Mouse (Mus musculus): ENCODE results near the gene Ctcf.
"Not testable (repeated sequence)": the region's sequence is repeated elsewhere in the genome, so short reads cannot be mapped to it uniquely, and the experiment has no call there.

Ctcf gene

DNA sequence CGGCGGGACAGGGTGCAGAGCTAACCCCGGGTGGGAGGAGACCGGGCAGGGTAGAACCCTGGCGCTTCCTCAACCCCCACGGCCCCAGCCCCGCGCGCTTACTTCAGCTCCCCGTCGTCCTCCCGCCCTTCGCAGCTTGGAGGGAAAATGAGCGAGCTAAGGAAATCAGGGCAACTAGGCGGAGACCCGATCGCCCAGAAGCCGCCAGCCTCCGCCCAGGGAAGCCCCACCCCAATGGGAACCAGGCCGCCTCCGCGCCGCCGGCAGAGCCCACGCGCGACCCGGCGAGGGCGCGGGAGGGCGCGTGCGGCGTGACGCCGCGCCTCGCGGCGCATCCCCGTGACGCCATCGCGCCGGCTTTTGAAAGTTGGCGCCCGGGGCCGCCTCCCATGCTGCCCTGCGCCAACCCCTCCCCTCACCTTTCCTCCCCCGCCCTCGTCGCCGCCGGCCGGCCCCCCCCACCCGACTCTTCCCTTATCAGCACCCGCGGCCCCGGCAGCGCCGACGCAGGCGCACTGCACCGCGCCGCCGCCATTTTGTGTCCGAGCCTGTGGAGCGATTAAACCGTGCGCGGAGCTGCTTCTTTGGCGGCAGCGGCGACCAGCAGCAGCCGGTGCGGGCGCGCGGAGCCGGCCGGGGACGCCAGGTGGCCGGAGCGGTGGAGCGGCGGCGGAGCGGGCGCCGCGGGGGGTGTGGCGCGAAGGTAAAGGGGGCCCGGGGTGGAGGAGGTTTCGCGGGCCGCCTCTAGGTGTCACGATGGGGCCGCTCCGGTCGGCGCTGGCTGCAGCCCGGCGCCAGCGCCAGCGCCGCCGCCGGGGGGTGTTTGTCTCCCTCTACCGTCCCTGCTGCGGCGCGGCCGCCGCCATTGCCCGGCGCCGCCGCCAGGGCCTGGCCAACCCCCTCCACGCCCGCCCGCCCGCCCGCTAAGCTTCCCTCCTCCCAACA is at the start of gene Ctcf:
TSS of gene Ctcf (plus strand) at position 551 of the 945 bp plus-strand sequence.
- DNase-seq, result peak; percentile 96

DNA sequence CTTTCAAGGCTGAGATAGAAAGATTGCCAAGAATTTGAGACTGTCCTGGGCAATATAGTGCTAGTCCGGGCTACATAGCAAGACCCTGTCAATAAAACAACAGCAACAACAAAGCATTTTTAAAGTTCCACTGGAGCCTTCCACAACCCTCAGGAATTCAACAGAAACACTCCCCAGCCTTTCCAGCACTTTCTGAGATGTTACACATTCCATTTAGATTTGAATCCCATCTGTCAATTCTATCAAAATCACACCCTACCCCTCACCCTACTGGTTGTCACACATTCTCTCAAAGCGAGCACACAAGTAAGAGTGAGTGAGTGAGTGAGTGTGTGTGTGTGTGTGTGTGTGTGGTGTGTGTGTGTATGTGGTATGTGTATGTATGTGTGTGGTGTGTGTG is 43.9 kb upstream of the Ctcf start:
- DNase-seq, result no peak

DNA sequence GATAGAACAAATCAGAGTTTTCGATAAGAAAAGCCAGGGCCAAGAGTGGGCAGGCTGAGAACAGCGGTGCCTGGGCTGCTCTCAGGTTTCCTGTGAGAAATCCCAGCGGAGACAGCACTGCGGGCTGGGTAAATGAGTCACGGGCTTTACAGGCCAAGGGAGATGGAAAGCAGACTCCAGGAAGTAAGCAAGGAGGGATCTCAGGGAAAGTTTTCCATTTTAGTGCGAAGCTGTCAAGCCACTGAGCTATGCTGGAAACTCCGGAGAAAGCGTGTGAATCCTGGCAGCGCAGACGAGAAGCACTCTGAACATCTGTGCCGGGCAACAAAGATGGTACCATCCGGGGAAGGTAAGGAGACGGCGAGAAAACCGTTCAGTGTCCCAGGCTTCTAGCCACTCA is 42.5 kb upstream of the Ctcf start:
- DNase-seq, result no peak

DNA sequence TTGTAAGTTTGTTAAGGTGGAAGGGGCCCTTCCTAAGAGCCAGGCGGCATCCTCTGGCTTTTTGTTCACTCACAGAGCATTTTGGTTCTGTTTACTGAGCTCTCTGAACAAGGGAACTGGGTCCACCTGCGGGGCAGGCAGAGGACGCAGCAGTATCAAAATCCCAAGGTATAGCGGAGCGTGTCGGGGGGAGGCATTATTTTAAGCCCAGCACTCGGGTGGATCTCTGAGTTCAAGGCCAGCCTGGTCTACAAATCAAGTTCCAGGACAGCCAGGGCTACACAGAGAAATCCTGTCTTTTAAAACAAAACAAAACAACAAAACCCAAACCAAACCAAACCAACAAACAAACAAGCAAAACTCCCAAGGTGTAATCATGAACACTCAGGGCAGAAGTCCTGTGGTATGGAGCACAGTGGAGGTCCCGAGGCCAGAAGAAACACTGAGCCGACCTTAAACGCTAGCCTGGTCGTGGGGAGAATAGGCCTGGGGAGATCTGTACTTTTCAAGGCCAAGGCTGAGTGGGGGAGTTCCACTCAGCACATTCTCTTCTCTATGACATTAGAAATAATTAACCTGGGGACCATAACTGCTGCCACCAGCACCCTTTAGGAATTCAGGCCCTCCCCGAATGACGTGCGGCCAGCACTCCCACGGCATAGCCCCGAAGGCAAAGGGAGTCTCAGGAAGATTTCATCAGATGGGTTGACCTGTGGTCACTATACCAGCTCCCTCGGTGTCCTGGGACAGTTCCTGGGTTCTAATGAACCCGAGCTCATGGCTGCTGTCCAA is 41.7 kb upstream of the Ctcf start:
- no peak for DNase-seq

DNA sequence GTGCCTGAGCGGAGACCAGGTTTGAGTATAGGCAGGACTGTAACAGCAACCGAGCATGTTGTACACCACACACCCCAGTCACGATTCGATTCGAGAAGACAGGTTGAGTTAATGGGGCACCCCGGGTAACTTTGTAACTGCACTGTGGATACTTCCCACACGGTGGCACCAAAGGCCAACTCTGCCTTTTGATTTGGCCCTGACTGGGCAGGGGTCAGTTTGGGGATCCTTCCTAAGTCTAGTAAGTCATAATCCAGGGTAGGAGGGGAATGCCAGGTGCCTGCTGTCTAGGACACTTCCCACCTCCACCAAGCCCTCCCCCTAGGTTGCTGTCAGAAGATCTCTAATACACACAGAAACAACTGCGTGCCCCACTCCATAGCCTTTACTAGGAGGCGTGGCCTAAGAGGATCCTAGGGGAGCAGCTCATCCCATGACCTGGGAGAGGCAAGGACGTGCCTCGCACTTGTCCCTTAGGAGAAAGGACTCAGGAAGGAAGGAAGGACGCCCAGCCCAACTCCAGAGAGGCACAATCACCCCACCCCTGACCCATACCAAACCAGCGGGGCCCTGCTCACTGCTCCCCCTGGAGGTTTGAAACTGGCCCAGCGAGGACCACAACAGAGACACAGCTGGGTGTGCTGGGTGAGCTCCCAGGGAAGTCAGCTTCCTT is 39.9 kb upstream of the Ctcf start:
- DNase-seq, result peak; percentile 88

DNA sequence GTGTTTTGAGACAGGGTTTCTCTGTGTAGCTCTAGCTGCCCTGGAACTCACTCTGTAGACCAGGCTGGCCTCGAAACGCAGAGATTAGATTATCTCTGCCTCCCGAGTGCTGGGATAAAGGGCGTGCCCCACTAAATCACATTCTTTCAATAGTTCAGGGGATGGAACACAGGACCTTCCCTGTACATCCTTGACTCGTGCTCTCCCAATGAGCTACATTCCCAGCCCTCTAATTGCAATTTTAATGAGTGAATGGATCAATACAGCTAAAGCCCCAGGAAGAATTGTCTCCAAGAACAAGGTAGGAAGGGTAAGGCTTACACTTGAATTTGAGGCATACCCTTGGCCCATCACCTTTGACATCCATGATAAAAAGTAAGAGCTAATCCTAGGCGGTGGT is 37.6 kb upstream of the Ctcf start:
- no peak for DNase-seq

DNA sequence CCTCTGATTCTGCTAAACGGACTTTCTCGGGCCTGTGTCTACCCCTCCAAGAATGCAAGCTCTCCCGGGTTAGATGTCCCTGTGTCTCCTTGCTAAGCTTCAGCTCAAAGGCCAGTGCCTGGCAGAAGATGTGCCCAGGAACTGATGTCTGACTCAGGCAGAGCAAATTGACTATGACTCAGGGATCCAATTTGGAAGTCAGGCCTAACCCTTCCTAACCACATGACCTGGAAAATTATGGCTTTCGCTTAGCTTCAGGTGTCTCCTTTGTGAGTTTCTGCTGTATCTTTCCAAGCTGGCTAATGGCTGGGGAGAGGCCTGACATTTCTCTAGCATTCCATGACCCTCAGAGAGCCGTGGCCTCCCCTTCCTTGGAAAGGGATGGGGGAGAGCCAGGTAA is 35.1 kb upstream of the Ctcf start:
- no peak for DNase-seq

DNA sequence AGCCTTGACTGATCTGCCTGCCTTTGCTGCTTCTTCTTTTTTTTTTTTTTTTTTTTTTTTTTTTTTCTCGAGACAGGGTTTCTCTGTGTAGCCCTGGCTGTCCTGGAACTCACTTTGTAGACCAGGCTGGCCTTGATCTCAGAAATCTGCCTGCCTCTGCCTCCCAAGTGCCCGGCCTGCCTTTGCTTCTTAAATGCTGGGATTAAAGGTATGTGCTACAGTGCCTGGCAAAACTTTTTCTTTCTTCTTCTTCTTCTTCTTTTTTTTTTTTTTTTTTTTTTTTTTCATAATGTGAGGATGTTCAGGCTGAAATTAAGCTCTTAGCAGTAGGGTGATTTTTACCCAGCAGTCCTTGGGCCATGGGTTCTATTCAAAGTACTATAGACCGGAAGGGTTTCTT is 33.8 kb upstream of the Ctcf start:
- DNase-seq, result not testable (repeated sequence)

DNA sequence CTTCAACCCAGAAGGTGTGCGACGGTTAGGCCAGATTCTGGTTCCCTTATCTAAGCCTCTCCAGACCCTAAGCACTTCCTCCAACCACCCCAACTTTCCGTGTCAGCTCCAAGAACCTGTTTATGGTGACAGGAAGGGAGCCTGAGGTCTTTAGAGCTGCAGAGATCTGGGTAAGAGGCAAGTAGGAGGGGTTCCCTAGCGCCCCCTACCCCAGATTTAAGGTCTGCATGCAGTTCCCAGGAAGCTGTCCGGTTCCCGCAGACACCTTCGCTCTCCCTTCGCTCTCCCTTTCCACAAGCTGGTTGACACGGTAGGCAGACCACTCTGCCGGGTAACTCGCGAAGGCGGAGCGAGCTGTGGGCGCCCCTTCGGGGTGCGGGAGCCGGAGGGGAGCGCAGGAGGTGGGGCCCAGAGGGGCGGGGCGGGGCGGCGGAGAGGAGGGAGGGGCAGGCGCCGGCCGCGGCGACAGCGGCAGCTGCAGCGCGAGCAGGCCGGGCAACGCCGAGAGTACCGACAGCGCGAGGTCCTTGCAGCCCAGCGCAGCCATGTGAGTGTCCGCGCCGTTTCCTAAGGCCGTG is 31.5 kb upstream of the Ctcf start, which contains the start of gene Ripor1:
TSS of gene Ripor1 (plus strand) at position 452 of the 578 bp plus-strand sequence.
- peak; percentile 93 for DNase-seq

DNA sequence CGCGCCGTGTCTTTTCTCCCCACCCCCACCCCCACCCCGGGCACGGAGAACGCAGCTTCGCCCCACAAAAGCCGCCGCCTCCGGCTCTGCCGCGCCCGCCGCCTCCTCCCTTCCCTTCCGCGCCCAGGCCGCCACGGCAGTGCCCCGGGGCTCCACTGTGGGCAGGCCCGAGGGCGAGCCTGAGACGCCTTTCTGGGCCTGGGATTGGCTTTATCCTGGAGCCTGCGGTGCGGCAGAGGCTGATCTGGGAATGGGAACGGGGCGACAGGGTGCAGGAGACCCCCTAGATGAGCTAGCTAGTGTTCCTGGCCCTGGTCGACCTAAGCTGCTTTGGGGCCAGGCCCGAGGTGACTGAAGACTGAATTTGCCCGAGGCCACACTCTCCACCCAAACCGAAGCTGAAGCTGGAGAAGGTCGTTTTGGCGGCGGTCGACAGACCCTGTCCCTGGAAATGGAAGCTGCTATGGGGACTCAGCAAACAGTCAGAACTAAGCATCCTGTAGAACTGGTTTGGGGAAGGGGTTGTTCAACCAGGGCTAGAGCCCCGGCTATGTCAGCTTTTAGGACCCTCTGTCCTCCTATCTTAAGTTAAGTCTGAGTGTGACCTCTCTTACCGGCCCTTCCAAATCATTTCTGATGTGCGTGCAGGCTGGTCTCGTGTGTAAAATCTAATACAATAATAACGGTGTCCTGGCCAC is 30.7 kb upstream of the Ctcf start:
- peak; percentile 82 for DNase-seq

DNA sequence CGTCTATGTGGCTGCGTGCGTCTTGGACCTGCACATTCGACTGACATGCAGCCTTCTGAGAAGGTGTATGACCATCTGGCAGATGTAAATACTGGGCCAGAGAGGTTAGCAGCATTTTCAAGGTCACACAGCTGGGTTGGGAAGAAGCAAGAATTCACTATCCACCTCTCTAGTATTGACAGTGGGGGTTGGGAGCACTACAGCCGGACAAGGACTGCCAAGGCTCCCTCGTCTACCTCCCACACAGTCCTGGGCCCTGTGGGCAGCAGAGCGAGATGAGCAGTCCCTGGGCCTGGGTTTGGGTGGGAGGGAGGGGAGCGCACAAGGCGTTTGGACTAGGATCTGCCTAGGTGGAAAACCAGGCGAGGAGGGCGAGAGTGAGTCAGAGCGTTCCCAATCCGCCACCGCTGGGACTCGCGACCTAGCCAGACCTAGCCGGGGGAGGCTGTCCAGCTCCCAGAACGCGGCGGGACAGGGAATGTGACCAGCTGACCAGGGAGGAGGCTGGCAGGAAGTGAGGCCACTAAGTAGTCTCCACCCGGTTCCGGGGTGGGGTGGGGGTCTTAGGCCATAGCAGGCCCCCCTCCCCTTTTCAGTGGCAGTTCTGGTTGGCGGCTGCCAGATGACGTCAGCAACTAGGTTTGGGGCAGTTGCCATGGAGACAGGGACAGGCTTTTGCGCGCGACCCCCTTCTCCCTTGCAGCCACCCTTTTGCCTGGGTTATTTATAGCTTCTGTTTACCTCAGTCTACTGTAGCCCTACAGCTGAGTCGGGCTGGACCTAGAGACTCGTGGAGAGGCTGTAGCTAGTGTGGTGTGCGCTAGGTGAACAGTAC is 30.0 kb upstream of the Ctcf start:
- DNase-seq, result peak; percentile 90

DNA sequence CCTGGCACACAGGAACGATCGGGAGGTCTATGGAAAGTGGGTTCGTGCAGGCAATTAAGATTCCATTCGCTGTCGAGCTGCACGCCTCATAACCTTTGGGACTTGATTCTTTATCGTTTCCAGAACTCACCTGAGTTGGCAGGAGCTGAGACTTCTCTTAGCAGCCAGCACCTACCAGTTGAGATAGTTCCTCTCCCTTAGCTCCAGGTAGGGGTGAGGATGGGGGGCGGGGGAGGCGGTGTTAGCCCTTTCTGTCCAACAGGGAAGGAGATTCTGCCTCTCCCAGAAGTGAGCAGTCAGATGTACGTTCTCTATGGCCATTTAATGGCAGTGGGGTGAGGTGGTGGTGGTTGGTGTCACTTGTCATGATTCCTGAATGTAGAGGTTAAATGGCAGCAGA is 29.3 kb upstream of the Ctcf start:
- peak; percentile 32 for DNase-seq

DNA sequence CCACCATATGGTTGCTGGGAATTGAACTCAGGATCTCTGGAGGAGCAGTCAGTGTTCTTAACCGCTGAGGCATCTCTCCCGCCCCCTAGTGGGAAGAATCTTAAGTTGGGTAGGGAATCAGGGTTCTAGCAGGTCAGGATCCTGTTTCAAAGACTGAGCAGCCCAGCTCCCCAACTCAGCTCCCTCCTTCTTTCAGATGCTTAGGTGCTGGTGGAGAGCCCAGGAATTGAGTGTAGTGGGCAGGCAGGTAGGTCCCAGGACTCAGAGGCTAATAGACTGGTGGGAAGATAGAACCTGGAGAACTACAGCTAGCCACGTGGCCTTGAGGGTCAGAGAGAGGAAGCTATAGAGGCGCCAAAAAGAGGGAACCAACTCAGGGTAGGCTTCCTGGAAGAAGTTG is 28.7 kb upstream of the Ctcf start:
- DNase-seq, result peak; percentile 85

DNA sequence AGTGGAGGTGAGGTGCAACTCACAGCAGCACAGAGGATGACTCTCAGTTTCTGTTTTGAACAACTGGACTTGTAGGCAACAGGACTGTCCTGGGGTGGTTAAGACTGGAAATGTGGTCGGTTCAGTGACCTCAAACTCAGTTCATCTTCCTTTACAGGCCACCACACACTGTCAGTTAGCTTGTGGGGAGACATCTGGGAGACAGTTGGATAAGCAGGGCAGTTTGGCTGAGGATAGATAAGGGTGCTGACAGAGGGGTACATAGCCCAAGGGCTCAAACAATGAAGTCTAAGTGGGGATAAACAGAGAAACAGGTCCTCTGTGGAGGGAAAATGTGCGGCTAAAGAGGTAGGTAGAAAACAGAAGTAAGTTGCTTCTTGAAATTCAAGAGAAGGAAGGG is 27.0 kb upstream of the Ctcf start:
- DNase-seq, result no peak

DNA sequence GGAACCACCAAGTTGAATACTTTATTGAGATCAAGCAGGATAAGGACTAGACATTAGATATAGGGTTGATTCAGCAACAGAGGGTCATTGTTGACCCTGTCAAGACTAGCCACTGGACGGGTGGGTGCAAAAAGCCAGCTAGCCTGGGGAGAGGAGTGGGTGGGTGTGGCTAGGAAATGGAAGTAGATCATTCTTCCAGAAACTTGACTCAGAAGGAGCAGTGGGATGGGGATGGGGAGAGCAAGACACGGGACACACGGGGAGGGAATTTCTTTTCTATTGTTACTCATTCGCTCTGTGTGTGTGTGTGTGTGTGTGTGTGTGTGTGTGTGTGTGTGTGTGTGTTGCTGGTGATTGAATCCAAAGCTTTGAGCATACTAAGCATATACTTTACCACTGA is 26.6 kb upstream of the Ctcf start:
- no peak for DNase-seq

DNA sequence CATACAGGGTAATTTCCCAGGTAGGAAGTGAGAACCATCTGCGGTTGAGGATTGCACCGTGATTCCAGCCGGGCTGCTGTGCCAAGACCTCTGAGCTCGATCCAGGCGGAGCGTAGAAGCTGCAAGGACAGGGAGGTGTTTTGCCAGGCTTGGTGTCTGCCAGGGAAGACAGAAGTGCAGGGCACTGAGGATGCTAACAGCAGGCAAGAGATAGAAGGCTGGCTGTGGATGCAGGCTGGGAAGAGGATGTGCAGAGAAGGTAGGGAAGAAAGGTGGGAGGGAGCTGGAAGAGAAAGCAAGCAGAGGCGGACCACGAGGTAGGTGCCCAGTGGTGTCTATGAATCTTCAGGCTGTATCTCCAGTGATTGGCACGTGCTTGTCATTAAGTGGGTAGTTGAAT is 24.5 kb upstream of the Ctcf start:
- DNase-seq, result no peak

DNA sequence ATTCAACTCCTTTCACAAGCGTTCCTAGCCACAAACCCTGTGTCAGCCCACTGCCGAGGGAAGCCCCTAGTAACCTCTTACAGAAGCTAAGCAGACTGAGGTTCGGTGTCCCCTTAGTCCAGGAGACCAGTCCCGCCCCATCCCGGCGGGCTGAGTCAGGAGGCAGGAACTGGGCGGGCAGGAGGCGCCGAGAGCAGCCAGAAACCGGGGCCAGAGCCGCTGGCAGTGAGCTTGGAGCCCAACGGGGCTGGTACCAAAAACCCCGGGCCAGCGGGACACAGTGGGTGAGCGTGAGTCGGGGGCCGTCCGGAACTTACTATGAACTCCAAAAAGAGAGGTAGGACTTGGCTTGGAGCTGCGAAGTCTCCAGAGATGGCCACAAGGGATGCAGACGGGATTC is 23.3 kb upstream of the Ctcf start:
- peak; percentile 44 for DNase-seq

DNA sequence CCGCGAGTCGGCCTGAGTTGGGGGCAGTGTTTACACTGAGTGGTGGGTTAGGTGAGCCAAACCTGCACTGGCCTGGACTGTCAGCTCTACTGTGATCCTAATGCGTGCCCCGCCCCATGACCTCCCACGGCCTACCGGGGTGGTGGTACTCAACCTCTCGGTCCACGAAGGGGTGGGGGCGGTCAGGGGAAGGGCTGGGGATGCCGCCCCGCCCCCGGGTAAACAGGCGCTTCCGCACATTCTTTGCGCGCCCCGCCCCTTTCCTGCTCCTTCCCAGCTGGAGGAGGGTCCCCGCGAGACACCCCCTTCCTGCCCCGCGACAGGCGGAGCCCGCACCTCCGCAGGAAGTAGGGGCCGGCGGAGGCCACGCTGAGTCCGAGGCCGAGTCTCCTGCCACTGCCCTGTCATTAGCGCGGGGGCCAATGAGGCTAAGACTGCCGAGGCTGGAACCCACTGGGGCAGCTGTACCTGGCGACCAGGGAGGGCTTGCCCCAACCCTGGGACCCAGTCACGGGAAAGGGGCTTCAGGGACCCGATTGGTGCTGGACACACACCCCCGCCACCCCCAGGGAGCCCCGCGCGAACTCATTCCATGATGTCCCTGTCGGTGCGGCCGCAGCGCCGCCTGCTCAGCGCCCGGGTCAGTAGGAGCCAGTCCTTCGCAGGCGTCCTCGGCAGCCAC is 22.4 kb upstream of the Ctcf start:
- DNase-seq, result peak; percentile 93

DNA sequence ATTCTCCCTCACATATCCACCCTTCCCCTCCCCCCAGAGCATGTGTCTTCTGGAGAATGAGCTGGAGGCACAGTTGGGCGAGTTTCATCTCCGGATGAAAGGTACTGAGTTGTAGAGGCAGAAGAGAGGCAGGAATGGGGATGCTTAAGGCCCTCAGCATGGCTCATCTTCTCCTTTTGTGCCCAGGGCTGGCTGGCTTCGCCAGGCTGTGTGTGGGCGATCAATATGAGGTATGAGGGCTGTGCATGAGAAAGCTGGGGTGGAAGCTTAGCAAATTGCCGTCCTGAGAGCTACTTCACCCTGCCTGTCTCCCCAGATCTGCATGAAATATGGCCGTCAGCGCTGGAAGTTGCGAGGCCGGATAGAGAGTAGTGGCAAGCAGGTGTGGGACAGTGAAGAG is 20.4 kb upstream of the Ctcf start:
- no peak for DNase-seq

DNA sequence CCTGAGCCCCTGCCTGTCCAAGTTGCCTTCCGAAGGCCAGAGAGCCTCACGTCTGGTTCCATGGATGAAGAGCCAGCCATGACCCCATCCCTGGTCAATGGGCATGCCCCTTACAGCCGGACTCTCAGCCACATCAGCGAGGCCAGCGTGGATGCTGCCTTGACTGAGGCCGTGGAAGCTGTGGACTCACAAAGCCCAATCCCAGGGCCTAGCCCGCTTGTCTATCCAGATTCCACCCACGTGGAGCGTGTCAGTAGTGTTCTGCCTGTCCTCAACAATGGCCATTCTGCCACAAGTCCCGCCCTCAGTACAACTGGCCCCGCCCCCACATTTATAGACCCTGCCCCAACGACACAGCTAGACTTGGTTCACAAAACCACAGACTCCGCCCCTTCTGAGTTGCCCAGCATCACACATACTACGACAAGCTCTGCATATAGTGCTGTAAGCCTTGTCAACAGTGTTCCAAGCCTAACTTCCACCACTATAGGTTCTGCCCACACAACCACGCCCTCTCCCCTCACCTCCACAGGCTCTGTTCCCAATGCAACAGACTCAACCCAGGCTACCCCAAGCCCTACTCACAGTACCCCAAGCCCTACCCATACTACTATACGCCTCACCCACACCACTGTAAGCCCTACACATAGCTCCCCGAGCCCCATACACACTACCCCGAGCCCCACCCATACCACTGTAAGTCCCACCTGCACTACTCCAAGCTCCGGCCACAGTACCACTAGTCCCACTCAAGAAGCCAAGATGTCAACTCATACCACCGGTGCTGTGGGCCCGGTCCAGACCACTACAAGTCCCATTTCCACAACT is 18.7 kb upstream of the Ctcf start:
- DNase-seq, result peak; percentile 54

Data from thymus, postnatal 14 days (tissue).